Mouse (Mus musculus): Measurements from ENCODE around the gene Hdc.

The Hdc gene

DNA sequence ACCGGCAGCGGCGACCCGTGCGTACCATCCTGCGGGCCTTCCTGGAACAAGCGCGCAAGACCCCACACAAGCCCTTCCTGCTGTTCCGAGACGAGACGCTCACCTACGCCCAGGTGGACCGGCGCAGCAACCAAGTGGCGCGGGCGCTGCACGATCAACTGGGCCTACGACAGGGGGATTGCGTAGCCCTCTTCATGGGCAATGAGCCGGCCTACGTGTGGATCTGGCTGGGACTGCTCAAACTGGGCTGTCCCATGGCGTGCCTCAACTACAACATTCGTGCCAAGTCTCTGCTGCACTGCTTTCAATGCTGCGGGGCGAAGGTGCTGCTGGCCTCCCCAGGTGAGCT is 65.8 kb downstream of the Hdc start:
- DNase-seq (ENCODE audit: low read depth, low spot score), result peak; percentile 19

DNA sequence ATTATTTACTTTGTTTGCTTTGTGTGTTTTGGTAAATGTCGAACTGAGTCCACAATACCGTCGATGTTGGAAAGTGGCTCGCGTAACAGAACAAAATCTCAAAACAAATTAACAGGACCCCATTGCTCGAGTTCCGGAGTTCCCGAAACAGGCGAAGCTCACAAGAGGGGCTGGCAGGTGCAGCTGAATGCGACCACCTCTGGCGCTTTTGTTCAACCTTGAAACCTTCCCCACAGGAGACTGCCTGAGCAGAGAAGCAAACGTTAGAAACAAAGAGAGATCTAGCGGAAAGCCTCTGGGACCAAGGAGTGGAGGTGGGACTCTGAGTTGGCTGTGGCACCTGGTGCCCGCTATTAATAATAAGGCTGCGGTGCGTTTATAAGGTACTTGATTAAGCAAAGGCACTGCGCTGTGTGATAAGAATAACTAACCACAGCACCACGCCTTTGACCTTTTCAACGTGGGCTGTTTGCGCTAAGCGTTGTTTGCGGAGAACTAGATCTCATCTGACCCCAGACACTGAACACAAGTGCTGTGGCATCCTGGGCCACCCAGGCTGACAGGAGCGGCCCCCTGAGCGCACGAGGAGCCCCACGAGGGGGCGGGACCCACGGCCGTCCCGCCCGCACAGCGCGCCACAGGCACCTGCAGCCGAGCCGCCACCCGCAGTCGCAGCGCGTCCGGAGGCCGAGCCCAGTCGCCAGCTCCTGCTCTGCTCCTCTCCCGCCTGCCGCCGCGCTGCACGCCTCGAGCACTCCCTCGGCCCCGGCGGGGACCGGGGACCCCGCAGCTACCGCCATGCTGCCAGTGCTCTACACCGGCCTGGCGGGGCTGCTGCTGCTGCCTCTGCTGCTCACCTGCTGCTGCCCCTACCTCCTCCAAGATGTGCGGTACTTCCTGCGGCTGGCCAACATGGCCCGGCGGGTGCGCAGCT is 66.5 kb downstream of the Hdc start, which contains the start of gene Slc27a2:
Slc27a2 (plus strand) TSS at position 51 of the 934 bp plus-strand sequence.
- peak; percentile 45 for DNase-seq (ENCODE audit: low read depth, low spot score)

DNA sequence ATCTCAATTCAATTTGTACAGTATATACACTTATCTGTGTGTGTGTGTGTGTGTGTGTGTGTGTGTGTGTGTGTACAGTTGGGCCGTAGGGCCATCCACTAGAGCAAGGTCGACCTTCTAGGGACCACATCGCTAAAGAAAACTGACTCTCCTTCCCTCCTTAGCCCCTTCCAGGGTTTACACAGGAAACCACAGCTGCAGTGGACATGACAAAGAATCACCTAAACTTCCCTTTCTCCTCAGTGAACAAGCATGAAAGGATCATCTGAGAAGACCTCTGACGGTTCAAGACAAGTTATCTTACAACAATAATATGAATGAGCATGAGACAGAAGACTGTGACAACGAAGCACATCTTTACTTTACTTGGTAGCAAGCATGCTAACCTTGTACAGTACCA is 67.2 kb downstream of the Hdc start:
- no peak for DNase-seq (ENCODE audit: low read depth, low spot score)

- DNase-seq (ENCODE audit: low read depth, low spot score), result no peak
Observed at GRCm38 (mm10) chr2:126551244-126551890, 67.7 kb downstream of the Hdc start.

DNA sequence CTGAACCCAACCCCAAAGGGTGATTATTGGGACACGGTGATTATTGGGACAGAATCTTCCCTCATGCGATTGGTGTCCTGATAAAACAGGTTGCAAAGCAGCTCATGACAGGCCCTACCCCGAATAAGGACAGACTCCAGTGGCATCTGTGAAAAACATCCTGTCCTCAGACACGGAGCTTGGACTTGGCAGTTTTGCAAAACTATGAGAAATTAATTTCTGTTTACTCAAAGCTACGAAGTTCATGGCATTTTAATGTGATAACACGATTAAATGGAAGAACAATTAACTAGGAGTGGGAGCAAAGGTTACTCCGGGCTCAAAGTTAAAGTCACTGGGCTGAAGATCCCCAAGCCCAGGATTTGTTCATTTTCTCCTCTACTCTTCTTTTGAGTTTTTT is 69.4 kb downstream of the Hdc start:
- no peak for DNase-seq (ENCODE audit: low read depth, low spot score)

DNA sequence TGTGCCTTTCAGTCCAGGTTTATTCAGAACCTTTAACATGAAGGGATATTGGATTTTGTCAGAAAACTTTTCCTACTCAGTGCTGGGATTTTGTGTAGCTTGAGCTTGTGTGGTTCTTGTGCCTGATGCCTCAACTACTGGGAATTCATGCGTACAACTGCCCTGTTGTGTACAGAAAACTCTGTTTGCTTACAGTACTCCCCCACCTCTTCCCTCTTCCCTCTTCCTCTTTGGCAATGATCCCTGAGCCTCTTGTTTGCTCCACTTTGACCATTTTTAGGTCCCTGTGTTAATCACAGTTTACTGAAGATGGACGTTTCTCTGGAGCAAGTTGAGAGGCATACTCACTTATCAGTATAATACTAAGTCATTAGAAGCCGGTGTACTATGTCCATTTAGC is 72.7 kb downstream of the Hdc start:
- DNase-seq (ENCODE audit: low read depth, low spot score), result no peak

GRCm38 (mm10) chr2:126545297-126545696 is 73.8 kb downstream of the Hdc start:
- DNase-seq (ENCODE audit: low read depth, low spot score), result no peak
